Mouse (Mus musculus) 3T3-L1 (cell line): ENCODE results near the gene Gm20532.

Experiments
- DNase-seq: peaks from one replicate; pipeline ENCODE4 v3.0.0-alpha.2; 2015; ENCODE audit warnings: low read depth, low spot score

Gm20532 gene

DNA sequence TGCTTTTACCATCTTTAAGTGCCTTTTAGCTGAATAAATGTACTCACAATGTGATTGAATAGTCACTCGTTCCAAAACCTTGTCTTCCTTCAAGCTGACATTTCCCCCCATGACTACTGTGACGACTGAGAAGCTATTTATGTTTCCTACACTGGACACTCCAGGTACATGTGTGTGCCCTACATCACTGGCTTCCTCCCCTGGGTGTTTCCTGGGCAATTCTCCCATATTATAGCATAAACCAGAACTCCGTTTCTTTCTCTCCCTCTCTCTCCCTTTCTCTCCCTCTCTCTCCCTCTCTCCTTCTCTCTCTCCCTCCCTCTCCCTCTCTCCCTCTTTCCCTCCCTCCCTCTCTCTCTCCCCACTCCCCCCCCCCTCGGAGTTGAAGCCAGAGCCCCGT lies 12.6 kb upstream of the Gm20532 start:
- no peak for DNase-seq

DNA sequence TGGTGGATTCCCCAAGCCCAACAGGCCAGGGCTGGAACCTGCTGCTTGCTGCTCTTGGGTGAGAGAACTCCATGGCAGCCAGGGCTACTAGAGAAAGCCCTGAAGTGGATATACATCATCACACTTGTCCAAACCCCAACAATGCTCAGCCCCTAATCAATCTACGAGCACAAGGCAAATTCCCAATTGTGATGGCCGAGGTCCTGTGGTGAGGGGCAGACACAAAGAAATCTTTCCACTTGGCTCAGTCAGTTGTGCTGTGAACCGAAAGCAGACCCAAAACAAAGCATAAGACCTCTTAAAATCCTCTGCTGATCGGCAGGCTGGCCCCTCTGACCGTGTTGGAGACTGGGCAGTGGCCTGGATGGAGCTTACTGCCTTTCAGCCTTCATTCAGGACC lies 11.6 kb upstream of the Gm20532 start:
- no peak for DNase-seq

DNA sequence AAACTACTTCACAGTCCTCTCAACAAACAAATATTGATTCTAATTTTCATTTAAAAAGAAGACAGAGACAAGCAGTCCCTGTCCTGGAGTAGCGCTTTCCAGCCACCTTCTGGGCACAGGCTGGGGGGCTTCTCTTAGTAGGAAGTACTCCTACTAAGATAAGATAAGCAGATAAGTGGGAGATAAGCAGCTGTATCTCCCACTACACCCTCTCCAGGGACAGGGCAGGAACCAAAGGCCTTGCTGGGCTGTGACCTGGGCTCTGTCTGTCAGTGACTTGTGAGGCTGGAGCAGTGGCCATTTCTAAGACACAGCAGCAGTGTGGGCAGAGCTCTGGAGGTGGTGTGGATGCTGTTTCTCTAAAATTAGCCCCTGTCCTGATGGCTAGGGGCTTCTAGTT lies 11.1 kb upstream of the Gm20532 start:
- DNase-seq = no peak

DNA sequence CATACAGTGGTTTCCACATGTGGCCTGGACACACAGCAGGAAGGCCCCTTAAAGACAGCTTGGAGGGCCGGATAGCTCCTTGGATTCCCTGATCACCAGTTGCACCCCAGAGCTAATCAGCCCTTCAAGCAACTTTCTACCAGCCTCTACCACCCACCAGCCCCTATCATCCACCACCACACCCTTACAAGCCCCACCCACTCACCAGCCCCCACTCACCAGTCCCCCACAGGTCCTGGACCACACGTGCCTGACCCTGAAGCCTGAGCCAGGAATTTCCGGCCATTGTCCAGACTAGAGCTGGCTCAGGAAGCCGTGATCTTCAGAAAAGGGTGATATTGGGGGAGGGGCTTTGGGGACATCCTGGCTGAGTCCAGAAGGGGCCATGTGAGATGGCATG lies 10.6 kb upstream of the Gm20532 start:
- no peak for DNase-seq

DNA sequence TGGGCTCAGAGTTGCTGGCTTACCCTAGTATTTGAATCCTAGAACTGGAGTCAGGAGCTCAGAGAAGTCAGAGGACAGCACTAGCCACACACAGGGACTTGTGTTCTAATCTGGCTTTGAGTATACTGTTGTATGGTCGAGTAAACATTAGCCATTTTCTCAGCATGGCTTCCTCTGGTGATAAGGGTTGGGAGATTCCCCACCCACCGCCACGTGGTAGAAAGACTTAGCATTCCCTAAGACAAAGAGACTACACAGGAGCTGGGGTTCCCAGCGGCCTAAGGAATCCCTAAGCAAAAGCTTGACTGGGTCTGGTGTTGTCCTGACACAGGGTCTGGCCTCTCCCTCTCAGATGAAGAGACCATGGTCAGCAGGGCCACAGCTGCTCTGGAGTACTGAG lies 10.0 kb upstream of the Gm20532 start:
- DNase-seq = no peak

DNA sequence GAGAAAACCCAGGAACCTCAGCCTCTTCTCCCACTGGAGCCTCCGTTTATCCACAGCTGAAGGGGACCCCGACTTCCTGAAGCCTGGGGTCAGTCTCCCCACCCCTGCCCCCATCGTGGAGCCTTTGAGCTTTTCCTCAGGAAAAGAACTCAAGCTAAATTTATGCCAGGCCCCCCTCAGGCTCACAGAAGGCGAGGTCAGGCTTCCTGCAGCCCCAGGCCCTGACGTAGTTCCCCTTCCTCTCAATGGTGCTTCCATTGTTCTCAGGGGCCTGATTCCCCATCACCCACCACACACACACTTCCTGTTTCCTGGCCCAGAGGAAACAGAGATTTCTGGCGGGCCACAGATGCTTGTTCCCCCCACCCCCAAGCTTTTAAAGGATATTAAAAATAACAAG lies 8.1 kb upstream of the Gm20532 start:
- DNase-seq = no peak

DNA sequence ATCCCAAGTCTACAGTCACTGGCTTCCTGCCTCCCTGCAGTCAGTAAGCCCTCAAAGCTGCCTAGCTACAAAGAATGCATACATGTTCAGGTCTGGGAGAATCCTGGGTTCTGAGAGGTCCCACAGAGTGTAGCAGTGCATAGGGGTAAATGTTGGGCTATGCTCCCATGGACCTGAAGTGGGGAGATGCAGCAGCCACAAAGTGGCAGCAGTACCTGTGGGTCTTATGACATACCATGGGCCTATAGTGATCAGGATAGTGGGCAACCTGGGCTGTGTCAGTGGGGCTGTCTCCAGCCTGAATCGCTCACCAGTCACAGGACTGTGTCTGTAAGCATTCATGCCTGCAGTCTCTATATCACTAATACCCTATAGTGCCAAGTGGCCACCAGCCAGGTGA lies 6.7 kb upstream of the Gm20532 start, which contains the start of gene Egfl7:
Gene Egfl7, plus strand, starts transcription at position 301 of the 400 bp plus-strand sequence.
- no peak for DNase-seq

DNA sequence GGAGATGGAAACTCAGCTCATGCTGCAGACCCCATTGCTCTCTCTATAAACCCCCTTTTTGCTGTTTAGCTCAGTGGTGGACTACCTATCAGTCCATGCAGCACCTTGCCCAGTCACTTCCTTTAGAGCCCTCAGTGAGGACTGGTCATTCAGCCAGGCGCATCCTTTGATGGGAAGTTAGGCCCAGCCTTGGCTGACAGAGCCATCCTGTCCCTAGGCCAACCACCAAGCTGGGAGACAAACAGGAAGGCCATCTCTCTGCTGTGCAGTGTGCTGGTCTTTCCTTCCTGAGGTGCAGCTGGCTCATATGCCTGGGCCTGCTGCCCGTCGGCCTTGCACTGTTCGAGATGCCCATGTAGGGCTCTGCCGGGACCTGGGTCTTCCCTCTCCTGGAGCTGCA lies 5.7 kb upstream of the Gm20532 start:
- no peak for DNase-seq

DNA sequence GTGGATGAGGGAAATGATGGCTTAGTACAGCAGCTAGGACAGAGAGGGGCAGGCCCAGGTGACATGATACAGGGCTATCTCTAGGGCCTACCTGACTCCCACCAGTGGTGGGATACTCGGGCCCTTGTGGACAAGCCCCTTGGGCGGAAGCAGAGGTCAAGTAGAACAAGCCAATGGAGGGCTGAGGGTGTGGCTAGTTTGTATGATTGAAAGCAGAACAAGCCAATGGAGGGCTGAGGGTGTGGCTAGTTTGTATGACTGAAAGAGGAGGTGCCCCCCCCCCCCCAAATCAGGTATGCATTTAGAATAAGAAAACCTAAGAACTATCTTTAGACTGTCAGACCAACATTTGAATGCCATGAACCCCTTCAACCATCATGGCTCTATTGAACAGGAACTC lies 4.2 kb upstream of the Gm20532 start:
- no peak for DNase-seq

DNA sequence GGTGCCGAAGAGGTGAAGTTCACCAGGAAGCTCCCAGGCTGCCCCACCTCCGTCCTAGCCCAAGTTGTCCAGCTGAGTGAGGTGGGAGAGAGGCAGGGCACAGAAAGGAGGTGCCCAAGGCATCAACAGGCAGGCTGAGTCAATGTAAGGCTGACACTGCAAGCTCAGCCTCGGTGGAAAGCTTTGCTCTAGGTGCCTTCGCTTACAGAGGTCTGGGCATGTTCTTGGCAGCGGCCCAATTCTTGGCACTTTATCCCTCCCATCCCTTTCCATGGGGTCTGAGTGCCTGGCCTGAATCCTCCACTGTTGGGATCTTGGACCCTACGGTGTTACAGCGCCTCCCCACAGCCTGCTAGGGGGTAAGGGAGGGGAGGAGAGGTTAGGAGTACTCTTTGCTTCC lies 3.7 kb upstream of the Gm20532 start:
- DNase-seq = no peak

DNA sequence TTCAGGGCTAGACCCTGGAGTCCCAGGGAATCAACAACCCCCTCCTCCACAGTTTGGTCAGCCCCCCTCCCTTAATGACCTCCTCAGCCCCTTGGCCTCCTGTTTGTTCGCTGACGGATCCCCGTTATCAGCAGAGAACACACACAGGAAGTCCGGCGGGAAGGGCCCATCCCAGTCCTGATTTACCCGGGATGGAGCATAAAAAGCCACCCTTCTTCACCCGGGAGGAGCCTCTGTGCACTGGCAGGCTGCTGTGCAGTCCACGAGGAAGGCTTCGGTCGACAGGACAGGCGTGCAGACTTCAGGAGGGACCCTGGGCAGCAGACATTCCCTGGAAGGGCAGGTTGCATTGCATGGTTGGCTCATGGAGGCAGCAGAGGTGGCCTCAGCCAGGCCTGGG lies 2.8 kb upstream of the Gm20532 start:
- no peak for DNase-seq

DNA sequence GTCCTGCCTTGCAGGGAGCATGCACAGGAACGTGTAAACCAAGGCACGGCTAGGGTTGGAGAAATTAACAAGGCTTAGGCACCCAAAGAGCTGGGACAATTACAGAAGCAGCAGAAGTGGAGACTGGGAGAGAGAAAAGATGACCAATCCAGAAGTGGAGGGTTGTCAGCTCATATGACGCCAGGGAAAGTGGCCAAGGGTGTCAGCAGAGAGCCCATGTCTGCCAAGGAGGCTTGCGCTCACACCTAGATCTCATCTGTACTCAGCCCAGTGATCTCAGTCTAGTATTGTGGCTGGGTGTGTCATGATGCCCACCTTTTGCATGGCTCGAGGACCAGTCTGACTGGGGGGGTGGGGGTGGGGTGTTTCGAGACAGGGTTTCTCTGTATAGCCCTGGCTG lies 726 bp upstream of the Gm20532 start:
- peak; percentile 53 for DNase-seq

DNA sequence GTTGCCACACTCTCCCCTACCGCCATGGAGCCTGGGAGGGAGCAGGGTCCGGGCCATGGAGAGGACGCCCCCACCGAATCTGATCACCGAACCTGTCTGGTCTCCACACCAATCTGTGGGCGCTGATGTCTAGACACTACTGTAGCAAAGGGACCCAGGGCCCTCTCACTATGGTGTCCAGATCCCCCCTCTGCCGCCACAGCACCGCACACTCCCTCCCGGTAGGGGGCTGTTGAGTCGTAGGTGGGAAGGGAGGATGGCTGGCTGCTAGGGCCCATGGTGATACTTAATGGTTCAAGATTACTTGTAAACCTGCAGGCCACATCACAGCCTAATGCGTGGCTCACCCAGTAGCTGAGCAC lies 586 bp downstream of the Gm20532 start:
- DNase-seq = no peak

DNA sequence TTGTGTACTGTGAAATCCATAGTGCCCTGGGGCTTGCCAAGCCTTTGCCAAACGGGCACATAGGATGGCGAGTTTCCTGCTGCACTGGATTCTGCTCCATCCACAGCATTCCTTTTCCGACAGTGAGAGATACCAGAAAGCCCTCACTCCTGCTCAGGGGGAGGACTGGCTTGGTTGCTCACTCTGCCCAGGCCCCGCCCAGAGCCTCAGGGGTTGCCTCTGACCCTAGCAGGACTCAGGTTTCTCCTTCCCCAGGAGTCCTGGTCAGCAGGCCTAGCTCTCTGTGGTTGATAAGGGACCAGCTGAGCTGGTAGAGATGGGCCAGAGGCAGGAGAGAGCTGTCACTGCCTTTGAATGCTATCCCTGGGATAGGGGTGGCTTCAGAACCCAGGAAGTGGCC lies 2.1 kb downstream of the Gm20532 start:
- peak; percentile 78 for DNase-seq

DNA sequence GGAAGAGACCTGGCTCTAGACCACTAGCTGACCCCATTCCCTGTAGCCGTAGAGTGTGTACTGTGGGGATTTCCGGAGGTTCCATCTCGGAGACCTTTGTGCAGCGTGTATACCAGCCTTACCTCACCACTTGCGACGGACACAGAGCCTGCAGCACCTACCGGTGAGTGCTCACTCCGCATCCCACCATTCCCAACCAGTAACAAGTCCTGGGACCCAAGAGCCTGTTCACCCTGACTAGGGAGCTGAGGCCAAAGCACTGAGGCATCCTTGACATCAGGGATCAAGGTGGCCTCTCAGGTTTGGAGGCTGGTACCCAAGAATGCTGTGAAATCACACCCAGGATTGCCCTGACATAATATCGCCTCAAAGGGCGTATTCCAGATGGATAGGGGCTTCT lies 2.8 kb downstream of the Gm20532 start:
- DNase-seq = no peak

DNA sequence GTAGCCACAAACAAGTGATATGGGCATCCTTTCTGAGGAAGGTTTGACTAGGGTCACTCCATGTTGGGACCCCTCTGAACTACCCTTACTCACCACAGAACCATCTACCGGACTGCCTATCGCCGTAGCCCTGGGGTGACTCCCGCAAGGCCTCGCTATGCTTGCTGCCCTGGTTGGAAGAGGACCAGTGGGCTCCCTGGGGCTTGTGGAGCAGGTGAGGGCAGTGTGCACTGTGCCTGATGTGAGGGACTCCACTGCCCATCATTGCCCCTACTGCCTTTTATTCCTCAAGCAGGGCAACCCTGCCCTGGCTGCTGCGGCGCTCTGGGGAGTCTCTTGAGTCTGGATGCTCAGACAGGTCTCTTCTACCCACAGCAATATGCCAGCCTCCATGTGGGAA lies 3.8 kb downstream of the Gm20532 start:
- DNase-seq = no peak

DNA sequence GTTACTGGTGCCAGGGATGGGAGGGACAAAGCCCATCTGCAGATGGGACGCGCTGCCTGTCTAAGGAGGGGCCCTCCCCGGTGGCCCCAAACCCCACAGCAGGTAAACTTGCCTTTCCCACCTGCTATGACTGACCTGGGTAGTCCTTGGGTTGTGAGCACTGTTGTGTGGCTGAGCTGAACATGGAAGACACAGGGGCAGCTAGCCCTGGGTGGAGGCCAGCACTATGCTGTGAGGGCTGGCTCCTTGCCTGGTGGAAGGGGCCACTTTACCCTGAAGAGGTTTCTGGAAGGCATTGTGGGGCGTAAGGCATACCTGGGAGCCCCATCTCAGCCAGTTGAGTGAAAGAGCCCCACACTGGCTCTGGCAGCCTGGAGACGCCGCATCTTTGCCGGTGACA lies 4.5 kb downstream of the Gm20532 start:
- no peak for DNase-seq

DNA sequence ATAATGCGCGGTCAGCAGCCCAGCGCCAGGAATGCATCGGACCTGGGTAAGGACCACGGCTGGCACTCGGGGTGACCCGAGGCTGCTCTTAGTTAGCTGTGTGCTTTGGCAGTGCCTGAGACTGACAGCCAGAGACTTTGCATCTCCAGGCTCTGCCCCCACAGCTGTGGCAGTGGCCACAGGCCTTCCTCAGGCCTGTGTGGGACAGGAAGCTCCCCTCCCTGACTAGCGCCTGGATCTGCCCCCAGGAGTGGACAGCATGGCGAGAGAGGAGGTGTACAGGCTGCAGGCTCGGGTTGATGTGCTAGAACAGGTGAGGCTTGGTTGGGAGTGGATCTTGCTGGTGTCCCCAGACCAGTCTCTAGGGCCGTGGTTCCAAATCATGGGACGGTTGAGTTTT lies 5.0 kb downstream of the Gm20532 start:
- DNase-seq = no peak

DNA sequence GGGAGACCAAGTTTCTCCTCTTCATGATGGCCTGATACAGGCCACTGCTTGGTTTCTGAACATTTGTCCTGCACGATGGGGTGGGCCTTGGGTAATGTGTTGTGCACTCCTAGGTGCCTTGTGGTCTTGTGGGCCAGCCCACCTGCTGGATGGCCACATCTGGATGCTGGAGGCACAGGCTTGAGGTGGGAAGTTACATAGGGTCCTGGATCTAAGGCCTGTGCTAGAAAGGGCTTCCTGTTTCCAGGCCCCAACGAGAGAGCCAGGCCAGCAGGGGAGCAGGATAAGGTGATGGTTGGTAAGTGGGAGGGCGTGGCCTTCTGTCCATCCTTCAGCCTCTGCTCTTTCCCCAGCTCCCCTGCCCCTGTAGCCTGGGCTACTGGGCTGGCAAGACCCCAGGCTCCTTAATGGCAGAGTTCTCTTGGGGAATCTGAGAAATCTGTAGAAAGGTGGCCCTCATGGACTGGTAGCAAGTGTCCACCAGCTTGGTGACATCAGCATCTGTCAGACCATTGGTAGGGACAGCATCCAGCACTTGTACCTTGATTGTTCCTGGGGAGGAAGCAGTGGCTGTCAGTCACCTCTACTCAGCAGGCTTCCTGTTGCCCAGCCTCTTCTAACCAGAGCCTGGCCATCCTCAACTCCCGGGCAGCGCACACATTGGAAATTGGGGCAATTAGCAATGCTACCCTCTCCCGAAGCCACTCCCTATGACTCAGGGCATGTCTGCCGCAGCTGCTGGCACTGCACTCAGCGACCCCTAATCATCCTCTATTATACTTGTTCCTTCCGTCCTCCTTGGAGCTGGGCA lies 7.0 kb downstream of the Gm20532 start:
- DNase-seq = peak; percentile 29

DNA sequence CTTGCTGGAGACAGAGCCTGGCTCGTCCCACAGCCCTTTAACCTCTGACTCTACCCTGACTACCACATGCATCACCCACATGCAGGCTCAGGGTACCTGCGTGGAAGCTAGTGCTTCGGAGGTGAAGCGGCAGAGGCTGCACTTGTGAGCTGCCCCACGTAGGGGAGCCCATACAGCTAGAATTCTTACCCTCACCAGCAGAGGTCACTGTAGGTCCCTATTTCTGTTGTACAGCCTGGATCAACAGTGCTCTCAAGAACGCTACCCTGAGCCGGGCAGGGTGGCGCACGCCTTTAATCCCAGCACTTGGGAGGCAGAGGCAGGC lies 7.5 kb downstream of the Gm20532 start:
- peak; percentile 79 for DNase-seq

DNA sequence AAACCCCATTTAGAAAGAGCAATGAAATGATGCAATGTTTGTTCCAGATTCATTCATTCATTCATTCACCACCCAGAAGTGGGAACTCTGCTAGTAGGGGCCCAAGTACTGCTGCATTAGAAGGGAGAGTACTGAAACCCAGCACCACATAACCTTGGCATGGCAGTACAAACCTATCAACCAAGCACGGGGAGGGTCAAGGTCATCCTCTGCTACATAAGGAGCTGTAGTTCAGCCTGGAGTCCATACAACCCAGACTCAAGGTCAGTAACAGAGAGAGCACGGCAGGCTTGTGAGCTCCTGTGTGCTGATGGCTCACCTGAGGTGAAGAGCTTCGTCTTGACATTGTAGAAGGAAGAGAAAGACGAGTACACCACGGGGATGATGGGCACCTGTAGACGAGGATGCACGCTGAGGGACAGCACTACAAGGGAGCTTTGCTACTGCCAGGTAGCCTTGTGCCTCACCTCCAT lies 8.1 kb downstream of the Gm20532 start:
- no peak for DNase-seq

DNA sequence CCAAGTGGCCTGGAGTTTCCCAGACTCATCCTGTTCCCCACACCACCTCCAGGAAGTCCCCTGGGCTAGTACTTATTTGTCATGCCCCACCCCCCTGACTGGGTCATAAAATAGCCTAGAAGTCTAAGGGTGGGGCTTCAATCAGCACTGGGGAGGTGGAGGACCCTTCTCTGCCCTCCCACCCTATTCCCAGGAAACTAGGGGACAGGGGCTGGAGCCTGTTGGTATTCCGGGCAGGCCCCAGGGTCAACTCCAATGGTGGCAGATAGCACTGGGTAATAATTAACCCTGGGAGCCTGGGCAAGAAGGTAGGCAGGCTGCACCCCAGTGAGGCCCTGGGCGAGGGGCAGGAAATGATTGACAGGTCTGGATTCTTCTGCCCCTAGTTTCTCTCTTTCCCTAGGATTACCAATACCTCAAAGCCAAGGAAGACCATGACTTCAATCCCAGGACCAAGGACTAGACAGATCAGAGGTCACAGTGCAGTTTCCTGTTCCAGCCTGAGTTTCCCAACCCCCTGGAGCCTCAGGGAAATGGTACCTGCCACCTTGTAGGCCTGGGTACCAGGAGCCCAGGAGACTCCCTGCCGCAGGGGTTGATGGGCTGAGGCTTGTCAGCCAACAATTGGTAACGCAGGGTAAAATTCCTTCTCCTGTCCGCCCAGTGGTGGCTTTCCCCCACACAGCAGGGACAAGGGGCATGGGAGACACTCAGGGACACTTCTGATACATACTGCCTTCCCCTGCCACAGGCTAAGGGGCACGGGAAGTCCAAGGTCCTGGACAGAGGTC lies 8.7 kb downstream of the Gm20532 start:
- DNase-seq = no peak

DNA sequence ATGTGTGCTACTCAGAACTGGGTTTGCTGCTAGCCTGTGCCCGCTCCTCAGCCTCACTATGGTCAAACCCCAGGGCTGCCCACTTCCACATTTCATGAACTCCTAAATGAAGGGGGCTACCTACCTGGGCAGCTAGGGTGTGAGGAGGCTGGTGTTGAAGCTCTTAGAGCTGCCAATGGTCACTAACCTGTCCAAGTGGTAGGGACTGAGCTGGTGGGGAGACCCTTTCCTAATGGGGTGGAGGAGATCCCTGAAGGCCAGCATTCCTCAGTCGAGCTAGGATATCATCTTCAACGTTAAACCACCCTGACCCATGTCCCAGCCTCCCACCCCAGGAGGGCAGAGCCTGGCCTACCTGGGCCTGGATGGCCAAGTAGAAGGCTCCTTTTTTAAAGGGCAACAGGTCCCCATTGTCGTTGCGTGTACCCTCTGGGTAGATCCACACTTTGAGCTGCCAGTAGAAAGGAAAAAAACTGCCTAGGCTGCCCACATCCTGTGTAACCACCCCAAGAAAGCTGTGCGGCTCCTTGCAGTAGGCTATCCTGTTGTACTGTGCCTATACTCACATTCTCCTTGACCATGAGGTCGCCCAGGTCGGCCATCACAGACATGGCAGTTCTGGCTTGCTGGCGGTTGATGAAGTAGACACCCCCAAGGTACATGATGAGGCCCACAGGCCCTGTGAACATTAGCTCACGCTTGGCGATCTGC lies 9.4 kb downstream of the Gm20532 start:
- DNase-seq = no peak
